23 mouse cellular contexts compared by ENCODE assay signal in genomic region chr17:25964271-25964670, GRCm38 (mm10). TPM values are rescaled to one million over a fixed set of nuclear protein-coding genes. Genes with fewer than 3 reads are reported as not detected.
DNase-seq lines count a peak whose midpoint lies in the region; ATAC-seq lines count a peak whose summit lies in the region.
"Had no signal": no experiment of that assay in that cellular context is flagged by ENCODE, and none has a peak within 500 bp of the region (broad histone marks: within the 10 kb centered on the region; RNA-seq: fewer than 3 reads in every experiment).

No protein-coding gene starts in this region.

- H3K36me3 ChIP-seq in liver, embryonic 13.5 days: peaks cover 45% of the 10 kb centered on the region
- peaks cover 11% of the 10 kb centered on the region for H3K36me3 ChIP-seq in liver, embryonic 11.5 days (ENCODE audit: control insufficient read depth, insufficient read depth, low read length)
- peaks cover 5% of the 10 kb centered on the region; the same call in 1 of the 2 replicates for H3K36me3 ChIP-seq in liver, embryonic 16.5 days (ENCODE audit: control insufficient read depth, insufficient read depth)

- H3K4me2 ChIP-seq in liver, embryonic 13.5 days: no peak overlapping the region
- H3K4me2 ChIP-seq in liver, embryonic 11.5 days: no peak overlapping the region
- no peak overlapping the region for H3K4me2 ChIP-seq in liver, embryonic 16.5 days (ENCODE audit: low read depth, low read length)
- H3K4me2 ChIP-seq: embryonic facial prominence, embryonic 12.5 days; forebrain, embryonic 13.5 days; heart, embryonic 15.5 days; limb, embryonic 13.5 days; lung, embryonic 15.5 days had no signal

- whole genome bisulfite sequencing in liver, embryonic 13.5 days (ENCODE audit: insufficient replicate concordance): 81% methylated on average over 7 of the region's 7 CpGs
- 81% methylated on average over 7 of the region's 7 CpGs for WGBS in liver, embryonic 11.5 days
- 79% methylated on average over 7 of the region's 7 CpGs for WGBS in liver, embryonic 16.5 days (ENCODE audit: insufficient replicate concordance)

- no peaks in the 10 kb centered on the region for H3K27me3 ChIP-seq in liver, embryonic 13.5 days
- no peaks in the 10 kb centered on the region for H3K27me3 ChIP-seq in liver, embryonic 11.5 days (replicated peaks; ENCODE audit: control insufficient read depth, insufficient read depth, low read length)
- no peaks in the 10 kb centered on the region for H3K27me3 ChIP-seq in liver, embryonic 16.5 days (ENCODE audit: control insufficient read depth, insufficient read depth, low read depth, low read length)
- H3K27me3 ChIP-seq: embryonic facial prominence, embryonic 12.5 days; forebrain, embryonic 13.5 days; heart, embryonic 15.5 days; limb, embryonic 13.5 days; lung, embryonic 15.5 days had no signal

- H3K4me1 ChIP-seq in liver, embryonic 13.5 days (replicated peaks): peaks cover 86% of the 10 kb centered on the region
- H3K4me1 ChIP-seq in liver, embryonic 11.5 days (replicated peaks; ENCODE audit: control insufficient read depth, insufficient read depth, low read length): peaks cover 34% of the 10 kb centered on the region
- peaks cover 68% of the 10 kb centered on the region for H3K4me1 ChIP-seq in liver, embryonic 16.5 days (ENCODE audit: control insufficient read depth, low read depth, low read length)
- H3K4me1 ChIP-seq: embryonic facial prominence, embryonic 12.5 days; forebrain, embryonic 13.5 days had no signal

- H3K4me3 ChIP-seq in liver, embryonic 13.5 days (replicated peaks): no peak overlapping the region
- no peak overlapping the region for H3K4me3 ChIP-seq in liver, embryonic 11.5 days (ENCODE audit: low read depth, low read length)
- no peak overlapping the region for H3K4me3 ChIP-seq in liver, embryonic 16.5 days (ENCODE audit: low read depth, low read length)
- H3K4me3 ChIP-seq: embryonic facial prominence, embryonic 12.5 days; forebrain, embryonic 13.5 days; heart, embryonic 15.5 days; limb, embryonic 13.5 days; lung, embryonic 15.5 days had no signal

- H3K9ac ChIP-seq in liver, embryonic 13.5 days: peak overlapping the region; percentile 82
- H3K9ac ChIP-seq in liver, embryonic 11.5 days (ENCODE audit: low read depth, low read length): no peak overlapping the region
- H3K9ac ChIP-seq in liver, embryonic 16.5 days (ENCODE audit: low read depth, low read length): no peak overlapping the region
- H3K9ac ChIP-seq: embryonic facial prominence, embryonic 12.5 days; forebrain, embryonic 13.5 days; heart, embryonic 15.5 days; limb, embryonic 13.5 days; lung, embryonic 15.5 days had no signal

- ATAC-seq in cerebellum, adult (ENCODE audit: insufficient number of reproducible peaks, low FRiP score, low TSS enrichment): no peak; the same call in 1 of the 2 replicates
- ATAC-seq in liver, embryonic 13.5 days (ENCODE audit: low read depth): no peak
- no peak for ATAC-seq in liver, embryonic 11.5 days (replicated peaks; ENCODE audit: low FRiP score)
- ATAC-seq in liver, embryonic 16.5 days (ENCODE audit: low read depth): no peak
- no peak for ATAC-seq in inflammation-experienced regulatory T-cells, adult 6 months
- ATAC-seq: forebrain, embryonic 13.5 days; midbrain, embryonic 16.5 days had no signal

- DNase-seq in cerebellum, adult 9-11 months: peak; percentile 77
- DNase-seq in liver, embryonic 13.5 days: no peak
- DNase-seq in liver, embryonic 11.5 days (ENCODE audit: low spot score): no peak
- peak; percentile 69 for DNase-seq in brain, adult 2 months (ENCODE audit: low read depth, low spot score)
- no peak for DNase-seq in gastrocnemius, adult 18-20 months (ENCODE audit: low spot score)
- DNase-seq: adrenal gland, adult 2 months; B cell, adult 2 months; gastrocnemius, postnatal 10 days; heart, adult 18-20 months; heart, postnatal 4 days; thymus, postnatal 14 days had no signal

- no peaks in the 10 kb centered on the region for H3K9me3 ChIP-seq in liver, embryonic 13.5 days (replicated peaks)
- H3K9me3 ChIP-seq in liver, embryonic 11.5 days (ENCODE audit: control insufficient read depth, low read length): no peaks in the 10 kb centered on the region
- H3K9me3 ChIP-seq in liver, embryonic 16.5 days (replicated peaks; ENCODE audit: control insufficient read depth, low read length): no peaks in the 10 kb centered on the region
- H3K9me3 ChIP-seq: embryonic facial prominence, embryonic 12.5 days; forebrain, embryonic 13.5 days; heart, embryonic 15.5 days; limb, embryonic 13.5 days; lung, embryonic 15.5 days had no signal

- H3K27ac ChIP-seq in liver, embryonic 13.5 days: peak overlapping the region; percentile 98
- H3K27ac ChIP-seq in liver, embryonic 11.5 days (ENCODE audit: low read depth, low read length): no peak overlapping the region
- H3K27ac ChIP-seq in liver, embryonic 16.5 days (ENCODE audit: low read length): peak overlapping the region; percentile 13
- H3K27ac ChIP-seq: forebrain, embryonic 13.5 days; heart, embryonic 15.5 days; limb, embryonic 13.5 days; lung, embryonic 15.5 days had no signal

RNA-seq across cellular contexts. Expression of gene A930017K11Rik, which starts 11.9 kb away (rescaled TPM):
- polyA plus RNA-seq in liver, embryonic 13.5 days (2015; fragmentation: Nextera tagmentation; extraction: Ambion mirVana): 0.24 and 0.32 TPM in 2 replicates
- 0.68 and 0.85 TPM in 2 replicates for polyA plus RNA-seq in liver, embryonic 11.5 days (2014; fragmentation: Nextera tagmentation; extraction: Ambion mirVana)
- 0.13 and 0.16 TPM in 2 replicates for polyA plus RNA-seq in liver, embryonic 16.5 days (2015; fragmentation: Nextera tagmentation; extraction: Ambion mirVana)
- polyA plus RNA-seq in inflammation-experienced regulatory T-cells, adult 6 months (2017; shearing (Covaris generic)): not detected
- not detected for total RNA-seq in gastrocnemius, adult 18-20 months (2021)
- total RNA-seq: adrenal gland, adult 2 months; gastrocnemius, postnatal 10 days; heart, postnatal 4 days; left cerebral cortex, postnatal 10 days; neutrophil, adult 5-6 weeks had no signal
- polyA plus RNA-seq: forebrain, embryonic 13.5 days; large intestine, adult 2 months had no signal

RNA-seq across cellular contexts. Expression of gene Nhlrc4, which starts 19.5 kb away (rescaled TPM):
- 5.1 and 7.2 TPM in 2 replicates for polyA plus RNA-seq in liver, embryonic 13.5 days (2015; fragmentation: Nextera tagmentation; extraction: Ambion mirVana)
- polyA plus RNA-seq in liver, embryonic 11.5 days (2014; fragmentation: Nextera tagmentation; extraction: Ambion mirVana): 0.85 and 1.4 TPM in 2 replicates
- 6.8 and 7.8 TPM in 2 replicates for polyA plus RNA-seq in liver, embryonic 16.5 days (2015; fragmentation: Nextera tagmentation; extraction: Ambion mirVana)
- not detected for polyA plus RNA-seq in inflammation-experienced regulatory T-cells, adult 6 months (2017; shearing (Covaris generic))
- not detected for total RNA-seq in gastrocnemius, adult 18-20 months (2021)
- total RNA-seq: adrenal gland, adult 2 months; gastrocnemius, postnatal 10 days; heart, postnatal 4 days; left cerebral cortex, postnatal 10 days; neutrophil, adult 5-6 weeks had no signal
- polyA plus RNA-seq: adrenal gland, adult 2 months; forebrain, embryonic 13.5 days; large intestine, adult 2 months; limb, embryonic 13.5 days had no signal

RNA-seq across cellular contexts. Expression of gene Pigq, which starts 19.5 kb away (rescaled TPM):
- 126 and 152 TPM in 2 replicates for polyA plus RNA-seq in liver, embryonic 13.5 days (2015; fragmentation: Nextera tagmentation; extraction: Ambion mirVana)
- polyA plus RNA-seq in liver, embryonic 11.5 days (2014; fragmentation: Nextera tagmentation; extraction: Ambion mirVana): 137 and 139 TPM in 2 replicates
- polyA plus RNA-seq in liver, embryonic 16.5 days (2015; fragmentation: Nextera tagmentation; extraction: Ambion mirVana): 147 and 154 TPM in 2 replicates
- polyA plus RNA-seq in inflammation-experienced regulatory T-cells, adult 6 months (2017; shearing (Covaris generic)): 10 to 100 TPM; 22.0 to 28.6 (median 27.4) TPM
- 10 to 100 TPM; 19.9 to 22.2 TPM for total RNA-seq in gastrocnemius, adult 18-20 months (2021)

RNA-seq across cellular contexts. Expression of gene Capn15, which starts 21.3 kb away (rescaled TPM):
- 11.1 and 12.3 TPM in 2 replicates for polyA plus RNA-seq in liver, embryonic 13.5 days (2015; fragmentation: Nextera tagmentation; extraction: Ambion mirVana)
- polyA plus RNA-seq in liver, embryonic 11.5 days (2014; fragmentation: Nextera tagmentation; extraction: Ambion mirVana): 23.0 and 27.4 TPM in 2 replicates
- polyA plus RNA-seq in liver, embryonic 16.5 days (2015; fragmentation: Nextera tagmentation; extraction: Ambion mirVana): 8.0 and 9.9 TPM in 2 replicates
- polyA plus RNA-seq in inflammation-experienced regulatory T-cells, adult 6 months (2017; shearing (Covaris generic)): 1 to 10 TPM; 5.6 to 6.0 (median 5.7) TPM
- total RNA-seq in gastrocnemius, adult 18-20 months (2021): 1 to 10 TPM; 4.4 to 6.5 TPM

RNA-seq across cellular contexts. Expression of gene Rab40c, which starts 44.7 kb away (rescaled TPM):
- polyA plus RNA-seq in liver, embryonic 13.5 days (2015; fragmentation: Nextera tagmentation; extraction: Ambion mirVana): 6.5 and 7.0 TPM in 2 replicates
- 9.9 and 10.7 TPM in 2 replicates for polyA plus RNA-seq in liver, embryonic 11.5 days (2014; fragmentation: Nextera tagmentation; extraction: Ambion mirVana)
- 6.2 and 7.0 TPM in 2 replicates for polyA plus RNA-seq in liver, embryonic 16.5 days (2015; fragmentation: Nextera tagmentation; extraction: Ambion mirVana)
- polyA plus RNA-seq in inflammation-experienced regulatory T-cells, adult 6 months (2017; shearing (Covaris generic)): 1 to 10 TPM; 6.0 to 7.9 (median 7.5) TPM
- total RNA-seq in gastrocnemius, adult 18-20 months (2021): 10 to 100 TPM in 1 of 2 experiments, 1 to 10 TPM in 1; 7.6 to 11.1 TPM

Comparison
In these comparisons a context has a peak if more than half of its experiments do, and no peak if none do; other contexts are left out.
1. DNase-seq: peak in cerebellum, adult 9-11 months (single experiment) and brain, adult 2 months (single experiment); none in liver, embryonic 13.5 days (single experiment), liver, embryonic 11.5 days (single experiment) and gastrocnemius, adult 18-20 months (single experiment).